25 mouse cellular contexts compared by ENCODE assay signal in the genomic region with DNA sequence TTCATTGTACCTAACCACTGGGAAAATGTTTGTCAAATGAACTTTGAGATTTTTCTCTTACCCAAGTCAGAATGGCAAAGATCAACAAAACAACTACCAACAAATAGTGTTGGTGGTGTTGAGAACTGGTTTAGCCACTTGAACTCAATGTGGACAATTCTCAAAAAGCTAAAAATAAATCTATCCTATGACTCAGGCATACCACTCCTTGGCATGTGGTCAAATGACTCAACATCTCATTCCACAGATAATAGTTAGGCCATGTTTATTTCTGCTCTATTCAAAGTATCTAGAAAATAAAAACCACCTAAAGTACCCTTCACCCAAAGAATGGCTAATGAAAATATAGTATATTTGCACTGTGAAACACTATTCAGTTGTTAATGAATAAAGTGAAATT. TPM values are rescaled to one million over a fixed set of nuclear protein-coding genes. Genes with fewer than 3 reads are reported as not detected.
DNase-seq lines count a peak whose midpoint lies in the region; ATAC-seq and TF ChIP-seq lines count a peak whose summit lies in the region.
"Had no signal": no experiment of that assay in that cellular context is flagged by ENCODE, and none has a peak within 500 bp of the region (broad histone marks: within the 10 kb centered on the region; RNA-seq: fewer than 3 reads in every experiment).

No protein-coding gene starts in this region.

- CTCF ChIA-PET in Patski (lab: Charles Lee): no interaction called here

- no peaks in the 10 kb centered on the region for H3K4me1 ChIP-seq in lung, embryonic 14.5 days (ENCODE audit: insufficient read depth)
- H3K4me1 ChIP-seq: embryonic facial prominence, embryonic 12.5 days; forebrain, embryonic 15.5 days; hindbrain, embryonic 15.5 days; kidney, embryonic 15.5 days; limb, embryonic 12.5 days; liver, embryonic 12.5 days; lung, embryonic 15.5 days; midbrain, embryonic 15.5 days; neural tube, embryonic 15.5 days had no signal

- no peak for ATAC-seq in lung, embryonic 14.5 days (ENCODE audit: insufficient read depth)
- peak; percentile 57 for ATAC-seq in Patski
- ATAC-seq: forebrain, embryonic 15.5 days; intestine, embryonic 16.5 days; liver, embryonic 12.5 days; midbrain, embryonic 15.5 days had no signal

- peak; percentile 80 for DNase-seq in heart, adult 11 months
- DNase-seq in heart, postnatal 4 days: no peak
- peak; percentile 29 for DNase-seq in lung, embryonic 14.5 days
- DNase-seq in lung, postnatal 4 days: no peak
- peak; percentile 35 for DNase-seq in Patski (ENCODE audit: low read depth, low spot score)
- peak; percentile 48 for DNase-seq in lung, postnatal 25 days (ENCODE audit: low spot score)
- no peak for DNase-seq in thymus, adult 18-20 months
- no peak for DNase-seq in frontal cortex, postnatal 14 days (ENCODE audit: low spot score in 2 of 2)
- DNase-seq: cerebellum, adult 9-11 months; gastrocnemius, postnatal 36 days; right cerebral cortex, postnatal 14 days; spleen, adult 18-20 months; thymus, adult 2 months had no signal

- H3K36me3 ChIP-seq in lung, embryonic 14.5 days (ENCODE audit: insufficient read depth): no peaks in the 10 kb centered on the region
- H3K36me3 ChIP-seq: embryonic facial prominence, embryonic 12.5 days; forebrain, embryonic 15.5 days; hindbrain, embryonic 15.5 days; kidney, embryonic 15.5 days; limb, embryonic 12.5 days; liver, embryonic 12.5 days; lung, embryonic 15.5 days; midbrain, embryonic 15.5 days; neural tube, embryonic 15.5 days had no signal

- no peak for TF ChIP-seq CTCF in lung, embryonic 14.5 days (IDR thresholded peaks at IDR 0.05; ENCODE audit: low read depth)
- no peak for TF ChIP-seq CTCF in Patski (IDR thresholded peaks at IDR 0.05)

- H3K4me3 ChIP-seq in lung, embryonic 14.5 days (ENCODE audit: low read depth, low read length): no peak overlapping the region
- H3K4me3 ChIP-seq: embryonic facial prominence, embryonic 12.5 days; forebrain, embryonic 15.5 days; hindbrain, embryonic 15.5 days; kidney, embryonic 15.5 days; limb, embryonic 12.5 days; liver, embryonic 12.5 days; lung, embryonic 15.5 days; midbrain, embryonic 15.5 days; myocyte; neural tube, embryonic 15.5 days had no signal

- H3K9me3 ChIP-seq in lung, embryonic 14.5 days (ENCODE audit: low read depth, low read length): no peaks in the 10 kb centered on the region
- H3K9me3 ChIP-seq: embryonic facial prominence, embryonic 12.5 days; forebrain, embryonic 15.5 days; hindbrain, embryonic 15.5 days; kidney, embryonic 15.5 days; limb, embryonic 12.5 days; liver, embryonic 12.5 days; lung, embryonic 15.5 days; midbrain, embryonic 15.5 days; neural tube, embryonic 15.5 days had no signal

- no peak overlapping the region for H3K4me2 ChIP-seq in lung, embryonic 14.5 days
- H3K4me2 ChIP-seq: embryonic facial prominence, embryonic 12.5 days; forebrain, embryonic 15.5 days; hindbrain, embryonic 15.5 days; kidney, embryonic 15.5 days; limb, embryonic 12.5 days; liver, embryonic 12.5 days; lung, embryonic 15.5 days; midbrain, embryonic 15.5 days; neural tube, embryonic 15.5 days had no signal

- in situ Hi-C loops in Patski (cut with MboI; ENCODE audit: low pct_unique_long_range_greater_than_20kb): no loop called here

- no peak overlapping the region for H3K27ac ChIP-seq in lung, embryonic 14.5 days (ENCODE audit: low read depth)
- H3K27ac ChIP-seq: embryonic facial prominence, embryonic 12.5 days; forebrain, embryonic 15.5 days; hindbrain, embryonic 15.5 days; kidney, embryonic 15.5 days; limb, embryonic 12.5 days; liver, embryonic 12.5 days; lung, embryonic 15.5 days; midbrain, embryonic 15.5 days; neural tube, embryonic 15.5 days had no signal

- no peak overlapping the region for H3K9ac ChIP-seq in lung, embryonic 14.5 days
- H3K9ac ChIP-seq: embryonic facial prominence, embryonic 12.5 days; forebrain, embryonic 15.5 days; hindbrain, embryonic 15.5 days; kidney, embryonic 15.5 days; limb, embryonic 12.5 days; liver, embryonic 12.5 days; lung, embryonic 15.5 days; midbrain, embryonic 15.5 days; neural tube, embryonic 15.5 days had no signal

- no peaks in the 10 kb centered on the region for H3K27me3 ChIP-seq in lung, embryonic 14.5 days (ENCODE audit: insufficient read depth, low read length)
- no peaks in the 10 kb centered on the region for H3K27me3 ChIP-seq in Patski
- H3K27me3 ChIP-seq: embryonic facial prominence, embryonic 12.5 days; forebrain, embryonic 15.5 days; hindbrain, embryonic 15.5 days; kidney, embryonic 15.5 days; limb, embryonic 12.5 days; liver, embryonic 12.5 days; lung, embryonic 15.5 days; midbrain, embryonic 15.5 days; neural tube, embryonic 15.5 days had no signal

- POLR2A ChIA-PET in Patski (lab: Charles Lee): no interaction called here

RNA-seq across cellular contexts. Expression of gene Col4a5, which starts 58.3 kb away (rescaled TPM):
- 10 to 100 TPM; 62.6 to 63.3 TPM for total RNA-seq in heart, postnatal 4 days (2021)
- polyA plus RNA-seq in lung, embryonic 14.5 days (2014; fragmentation: Nextera tagmentation; extraction: Ambion mirVana): 32.0 and 32.7 TPM in 2 replicates
- 97.5 TPM for polyA plus RNA-seq in Patski (2021)
- total RNA-seq: megakaryocyte-erythroid progenitor cell, adult 5-6 weeks had no signal

RNA-seq across cellular contexts. Expression of gene Col4a6, which starts 59.6 kb away (rescaled TPM):
- 1 to 10 TPM; 4.5 to 5.5 TPM for total RNA-seq in heart, postnatal 4 days (2021)
- polyA plus RNA-seq in lung, embryonic 14.5 days (2014; fragmentation: Nextera tagmentation; extraction: Ambion mirVana): 6.9 and 7.8 TPM in 2 replicates
- 46.7 TPM for polyA plus RNA-seq in Patski (2021)
- total RNA-seq: megakaryocyte-erythroid progenitor cell, adult 5-6 weeks had no signal

Comparison
In these comparisons a context has a peak if more than half of its experiments do, and no peak if none do; other contexts are left out.
1. DNase-seq: peak in heart, adult 11 months (single experiment), lung, embryonic 14.5 days (single experiment), Patski (single experiment) and lung, postnatal 25 days (single experiment); none in heart, postnatal 4 days (single experiment), lung, postnatal 4 days (0 of 2), thymus, adult 18-20 months (0 of 2) and frontal cortex, postnatal 14 days (0 of 2).